Mouse (Mus musculus) testis, adult 2 months (tissue): Measurements from ENCODE around the gene Meox1. TPM values are rescaled to one million over a fixed set of nuclear protein-coding genes. Genes with fewer than 3 reads are reported as not detected.

ENCODE experiments used
- H3K27ac ChIP-seq: fragments of 200-500 bp; 2 replicates; pipeline ENCODE4 v1.5.1; 2012; ENCODE audit warnings: low read depth, low read length; ENCODE audit not compliant: control insufficient read depth, insufficient read depth
- H3K27me3 ChIP-seq: fragments of 200-500 bp; 2 replicates; pipeline ENCODE4 v1.6.1; 2012; ENCODE audit warnings: mild to moderate bottlenecking, low read length, moderate library complexity; ENCODE audit not compliant: control insufficient read depth, insufficient read depth
- H3K36me3 ChIP-seq: fragments of 200-500 bp; 2 replicates; pipeline ENCODE4 v1.6.1; 2012; ENCODE audit warnings: mild to moderate bottlenecking, low read length; ENCODE audit not compliant: control insufficient read depth, insufficient read depth
- H3K4me1 ChIP-seq: fragments of 200-500 bp; 2 replicates; pipeline ENCODE4 v1.6.1; 2012; ENCODE audit warnings: low read length; ENCODE audit not compliant: control insufficient read depth, insufficient read depth
- H3K4me3 ChIP-seq: fragments of 200-500 bp; 2 replicates; pipeline ENCODE4 v1.5.1; 2012; ENCODE audit warnings: low read depth, mild to moderate bottlenecking, low read length, moderate library complexity, mixed read lengths; ENCODE audit not compliant: control insufficient read depth
- CTCF ChIP-seq: fragments of 200-500 bp; IDR thresholded peaks from 2 replicates; pipeline ENCODE4 v1.5.1; 2012; ENCODE audit warnings: low read depth, mild to moderate bottlenecking, inconsistent platforms, low read length, moderate library complexity; ENCODE audit not compliant: control insufficient read depth, insufficient read depth, insufficient replicate concordance
- POLR2A ChIP-seq: fragments of 200-500 bp; IDR thresholded peaks from 2 replicates; pipeline ENCODE4 v1.6.1; 2012; ENCODE audit warnings: low read depth, mild to moderate bottlenecking, inconsistent platforms, low read length, moderate library complexity; ENCODE audit not compliant: control insufficient read depth
- polyA plus RNA-seq: library from polyadenylated mRNA; depleted of rRNA; stranded (reverse); fragments of >200 nt; gene quantifications from 2 replicates; pipeline ENCODE4 v1.2.3, GENCODE M21; 2012

Gene Meox1
- polyA plus RNA-seq, 1 experiment, result 1.7 TPM

DNA sequence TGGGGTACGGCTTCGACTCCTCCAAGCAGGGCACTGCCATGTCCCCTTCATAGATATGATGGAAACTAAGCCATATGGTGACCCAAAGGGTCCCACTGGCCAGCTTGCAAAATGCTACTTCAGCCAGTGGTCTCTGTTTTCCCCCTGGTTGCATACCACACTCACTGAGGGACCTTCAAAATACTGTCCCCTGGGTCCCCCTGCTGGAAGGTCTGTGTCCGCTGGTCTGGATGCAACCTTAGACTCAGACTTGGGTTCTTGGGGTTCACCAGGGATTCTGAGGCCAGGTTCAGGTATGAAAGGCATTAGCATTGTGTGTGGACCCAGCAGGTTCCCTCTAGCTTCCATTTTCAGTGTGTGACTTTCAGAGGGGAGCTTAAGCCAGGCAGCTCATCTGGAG is 22.6 kb upstream of the Meox1 start:
- TF ChIP-seq POLR2A, result no peak
- H3K4me3 ChIP-seq, result no peak overlapping the region
- H3K27me3 ChIP-seq, result no peaks in the 10 kb centered on the region

DNA sequence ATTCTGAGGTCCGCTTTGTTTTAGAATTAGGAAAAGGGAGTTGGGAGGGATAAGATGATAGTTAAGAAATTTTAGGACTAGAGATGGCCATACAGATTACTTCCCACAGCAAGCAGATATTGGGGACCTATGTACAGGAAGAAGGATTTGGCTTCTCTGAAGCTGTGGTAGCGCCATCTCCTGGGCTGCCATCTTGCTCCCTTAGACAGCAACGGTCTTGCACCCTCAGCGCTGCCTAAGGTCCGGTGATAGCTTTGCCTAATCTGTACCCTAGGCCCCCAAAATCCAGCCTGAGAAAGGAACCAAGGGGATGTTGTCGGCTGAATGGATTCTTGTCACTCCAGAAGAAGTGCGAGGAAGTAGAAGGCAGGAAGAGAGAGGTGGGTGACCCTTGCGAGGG is 19.4 kb upstream of the Meox1 start:
- TF ChIP-seq CTCF (no peak), POLR2A (no peak)
- no peaks in the 10 kb centered on the region for H3K36me3 ChIP-seq
- no peak overlapping the region for H3K27ac ChIP-seq

More for the DNA sequence above, 22.6 kb upstream of the Meox1 start:
- Histone ChIP-seq H3K4me1 (no peaks in the 10 kb centered on the region), H3K27ac (no peak overlapping the region), H3K36me3 (no peaks in the 10 kb centered on the region)

GRCm38 (mm10) chr11:101911855-101912579 is 17.8 kb upstream of the Meox1 start:
- no peaks in the 10 kb centered on the region for H3K36me3 ChIP-seq
- TF ChIP-seq CTCF, result peak; percentile 58; the same call in 1 of the 2 replicates
- TF ChIP-seq POLR2A, result no peak
- peaks cover 5% of the 10 kb centered on the region for H3K4me1 ChIP-seq
- no peaks in the 10 kb centered on the region for H3K27me3 ChIP-seq
- H3K4me3 ChIP-seq, result no peak overlapping the region
- H3K27ac ChIP-seq, result no peak overlapping the region

More for the DNA sequence above, 19.4 kb upstream of the Meox1 start:
- peaks cover 5% of the 10 kb centered on the region for H3K4me1 ChIP-seq
- no peaks in the 10 kb centered on the region for H3K27me3 ChIP-seq
- H3K4me3 ChIP-seq, result no peak overlapping the region

DNA sequence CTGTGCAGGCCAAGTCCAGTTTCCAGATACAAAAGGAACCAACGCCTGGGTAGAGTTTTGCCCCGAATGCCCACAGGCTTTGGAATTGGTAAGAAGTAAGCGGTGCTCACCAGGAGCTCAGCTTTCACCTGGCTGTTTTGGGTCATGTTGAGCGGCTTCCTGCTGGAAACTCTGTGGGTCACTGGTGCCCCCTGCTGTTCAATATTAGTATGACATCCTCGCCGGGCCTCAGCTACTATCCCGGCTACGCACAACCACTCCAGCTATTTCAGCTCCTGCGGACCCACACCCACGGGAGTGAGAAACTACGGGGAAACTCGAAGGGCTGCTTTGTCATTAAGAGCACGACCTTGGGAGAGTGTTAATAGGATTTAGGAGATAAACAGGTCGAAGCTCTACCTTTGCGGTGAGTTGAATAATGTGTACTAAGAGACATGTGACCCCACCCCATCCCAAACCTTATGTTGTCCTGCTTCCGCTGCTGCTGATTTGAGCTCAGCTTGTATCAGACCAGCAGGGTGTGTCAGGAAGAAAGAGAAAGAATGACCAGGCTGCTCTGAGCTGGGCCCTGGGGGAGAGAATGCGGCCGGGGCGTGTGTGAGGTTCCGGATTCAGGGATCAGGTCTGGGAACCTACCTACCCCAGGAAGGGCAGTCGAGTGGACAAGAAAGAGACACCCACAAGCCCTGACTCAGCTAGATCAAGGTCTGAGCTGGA is 16.2 kb upstream of the Meox1 start:
- peaks cover 12% of the 10 kb centered on the region for H3K4me1 ChIP-seq
- no peaks in the 10 kb centered on the region for H3K27me3 ChIP-seq
- peak; percentile 90 for TF ChIP-seq CTCF
- no peak for TF ChIP-seq POLR2A
- H3K36me3 ChIP-seq, result no peaks in the 10 kb centered on the region
- H3K4me3 ChIP-seq, result no peak overlapping the region
- H3K27ac ChIP-seq, result no peak overlapping the region

DNA sequence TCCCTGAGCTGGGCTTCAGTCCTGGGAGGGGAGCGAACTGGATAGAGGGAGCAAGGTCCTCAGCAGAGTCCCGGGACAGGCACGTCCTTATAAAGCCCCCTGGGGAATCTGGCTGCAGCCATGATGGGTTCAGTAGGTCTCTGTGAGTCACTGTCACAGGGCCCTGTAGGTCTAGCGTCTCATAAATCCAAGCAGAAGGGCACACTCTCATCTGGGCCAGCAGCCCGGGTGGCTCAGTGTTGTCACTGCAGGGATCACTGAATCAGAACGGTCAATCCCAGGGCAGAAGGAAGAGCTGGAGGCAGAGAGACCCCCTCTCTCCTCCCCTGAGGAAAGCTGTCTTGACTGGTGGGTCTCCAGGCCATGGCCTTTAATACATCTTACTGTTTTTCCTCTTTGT is 14.6 kb upstream of the Meox1 start:
- Histone ChIP-seq H3K36me3 (no peaks in the 10 kb centered on the region), H3K4me3 (no peak overlapping the region), H3K27ac (no peak overlapping the region), H3K27me3 (no peaks in the 10 kb centered on the region), H3K4me1 (peaks cover 14% of the 10 kb centered on the region)
- TF ChIP-seq POLR2A (no peak), CTCF (no peak)

DNA sequence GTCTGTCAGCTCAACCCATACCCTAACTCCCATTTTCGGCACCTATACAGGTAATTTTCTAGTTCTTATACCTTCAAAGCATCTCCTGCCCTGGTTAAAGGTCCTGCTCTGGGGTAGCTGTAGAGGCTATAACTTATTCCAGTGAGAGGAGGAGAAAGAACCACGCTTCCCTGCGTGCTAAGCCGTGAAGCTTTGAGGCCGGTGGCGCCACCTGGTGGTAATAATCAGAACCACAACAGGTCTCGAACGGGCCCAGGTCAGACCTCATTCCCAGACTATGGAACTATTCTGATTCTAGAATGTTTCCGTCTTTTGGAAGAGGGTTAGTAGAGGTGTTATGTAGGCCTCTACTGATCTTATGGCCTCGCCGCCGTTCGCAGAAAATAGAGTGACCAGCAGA is 10.9 kb upstream of the Meox1 start:
- Histone ChIP-seq H3K4me3 (peak overlapping the region; percentile 30), H3K4me1 (peaks cover 11% of the 10 kb centered on the region), H3K27ac (no peak overlapping the region), H3K27me3 (no peaks in the 10 kb centered on the region), H3K36me3 (no peaks in the 10 kb centered on the region)
- peak; percentile 96 for TF ChIP-seq CTCF
- no peak for TF ChIP-seq POLR2A

GRCm38 (mm10) chr11:101901309-101901708 is 7.1 kb upstream of the Meox1 start:
- TF ChIP-seq CTCF (no peak), POLR2A (no peak)
- no peak overlapping the region for H3K4me3 ChIP-seq

More at GRCm38 (mm10) chr11:101901309-101901708, 7.1 kb upstream of the Meox1 start:
- H3K27ac ChIP-seq, result no peak overlapping the region
- H3K4me1 ChIP-seq, result peaks cover 10% of the 10 kb centered on the region
- no peaks in the 10 kb centered on the region for H3K27me3 ChIP-seq
- no peaks in the 10 kb centered on the region for H3K36me3 ChIP-seq
